8 mouse cellular contexts compared by ENCODE assay signal in genomic region chr4:107836758-107837157, GRCm38 (mm10). TPM values are rescaled to one million over a fixed set of nuclear protein-coding genes. Genes with fewer than 3 reads are reported as not detected.
DNase-seq lines count a peak whose midpoint lies in the region; ATAC-seq and TF ChIP-seq lines count a peak whose summit lies in the region.

No protein-coding gene starts in this region.

- no peaks in the 10 kb centered on the region for H3K27me3 ChIP-seq in limb, embryonic 13.5 days
- no peaks in the 10 kb centered on the region for H3K27me3 ChIP-seq in liver, postnatal 0 days (ENCODE audit: insufficient read depth, low read length)
- H3K27me3 ChIP-seq in liver, embryonic 12.5 days (replicated peaks) = no peaks in the 10 kb centered on the region

- no peaks in the 10 kb centered on the region for H3K9me3 ChIP-seq in limb, embryonic 13.5 days
- no peaks in the 10 kb centered on the region for H3K9me3 ChIP-seq in liver, postnatal 0 days (ENCODE audit: low read length)
- no peaks in the 10 kb centered on the region for H3K9me3 ChIP-seq in liver, embryonic 12.5 days (replicated peaks)

- no peaks in the 10 kb centered on the region for H3K36me3 ChIP-seq in limb, embryonic 13.5 days
- no peaks in the 10 kb centered on the region for H3K36me3 ChIP-seq in liver, postnatal 0 days (replicated peaks; ENCODE audit: insufficient read depth, low read length)
- H3K36me3 ChIP-seq in liver, embryonic 12.5 days = peaks cover 17% of the 10 kb centered on the region; the same call in 1 of the 2 replicates

- peak; percentile 12 for DNase-seq in adipocyte (ENCODE audit: low spot score)
- peak; percentile 71 for DNase-seq in cerebellum, adult 11-12 months
- DNase-seq in frontal cortex, postnatal 10 days (ENCODE audit: low spot score in 2 of 2) = peak; percentile 75 to 77
- DNase-seq in right cerebral cortex, postnatal 25 days = peak; percentile 67
- no peak for DNase-seq in liver, postnatal 0 days
- no peak for DNase-seq in lung, postnatal 4 days

- peaks cover 16% of the 10 kb centered on the region for H3K4me1 ChIP-seq in limb, embryonic 13.5 days
- H3K4me1 ChIP-seq in liver, postnatal 0 days (ENCODE audit: insufficient read depth) = no peaks in the 10 kb centered on the region
- no peaks in the 10 kb centered on the region for H3K4me1 ChIP-seq in liver, embryonic 12.5 days

- no peak for TF ChIP-seq EP300 in liver, postnatal 0 days (IDR thresholded peaks at IDR 0.05; ENCODE audit: low read depth)

- H3K9ac ChIP-seq in limb, embryonic 13.5 days = no peak overlapping the region
- no peak overlapping the region for H3K9ac ChIP-seq in liver, postnatal 0 days (replicated peaks)
- H3K9ac ChIP-seq in liver, embryonic 12.5 days = no peak overlapping the region

- no peak for TF ChIP-seq CTCF in liver, postnatal 0 days (IDR thresholded peaks at IDR 0.05; ENCODE audit: low read depth)

- no peak overlapping the region for H3K4me2 ChIP-seq in limb, embryonic 13.5 days (replicated peaks)
- H3K4me2 ChIP-seq in liver, postnatal 0 days (ENCODE audit: low read depth, low read length) = no peak overlapping the region
- H3K4me2 ChIP-seq in liver, embryonic 12.5 days = no peak overlapping the region

- no peak overlapping the region for H3K4me3 ChIP-seq in limb, embryonic 13.5 days
- H3K4me3 ChIP-seq in liver, postnatal 0 days (ENCODE audit: low read depth, low read length) = no peak overlapping the region
- no peak overlapping the region for H3K4me3 ChIP-seq in liver, embryonic 12.5 days

- peak; percentile 55; the same call in 1 of the 2 replicates for ATAC-seq in limb, embryonic 13.5 days (ENCODE audit: low FRiP score, low read depth)
- no peak for ATAC-seq in liver, postnatal 0 days
- ATAC-seq in liver, embryonic 12.5 days = no peak

- H3K27ac ChIP-seq in limb, embryonic 13.5 days = no peak overlapping the region
- H3K27ac ChIP-seq in liver, postnatal 0 days (ENCODE audit: low read depth) = no peak overlapping the region
- no peak overlapping the region for H3K27ac ChIP-seq in liver, embryonic 12.5 days

- 63% methylated on average over 5 of the region's 5 CpGs for WGBS in limb, embryonic 13.5 days
- 82% methylated on average over 5 of the region's 5 CpGs for WGBS in liver, postnatal 0 days (ENCODE audit: insufficient replicate concordance)
- 83% methylated on average over 5 of the region's 5 CpGs for WGBS in liver, embryonic 12.5 days (ENCODE audit: insufficient replicate concordance)

RNA-seq across cellular contexts. Expression of gene Lrp8, which starts 34.7 kb away (rescaled TPM):
- polyA plus RNA-seq in limb, embryonic 13.5 days (2015; fragmentation: Nextera tagmentation; extraction: Ambion mirVana) = 3.1 and 3.3 TPM in 2 replicates
- polyA plus RNA-seq in liver, postnatal 0 days (2015; fragmentation: Nextera tagmentation; extraction: Ambion mirVana) = 0.61 and 0.63 TPM in 2 replicates
- polyA plus RNA-seq in liver, embryonic 12.5 days (2016; fragmentation: Nextera tagmentation; extraction: Ambion mirVana) = 7.6 and 8.5 TPM in 2 replicates

RNA-seq across cellular contexts. Expression of gene Magoh, which starts 42.8 kb away (rescaled TPM):
- 212 and 216 TPM in 2 replicates for polyA plus RNA-seq in limb, embryonic 13.5 days (2015; fragmentation: Nextera tagmentation; extraction: Ambion mirVana)
- polyA plus RNA-seq in liver, postnatal 0 days (2015; fragmentation: Nextera tagmentation; extraction: Ambion mirVana) = 66.1 and 67.5 TPM in 2 replicates
- polyA plus RNA-seq in liver, embryonic 12.5 days (2016; fragmentation: Nextera tagmentation; extraction: Ambion mirVana) = 140 and 151 TPM in 2 replicates

RNA-seq across cellular contexts. Expression of gene 0610037L13Rik, which starts 52.9 kb away (rescaled TPM):
- 148 and 152 TPM in 2 replicates for polyA plus RNA-seq in limb, embryonic 13.5 days (2015; fragmentation: Nextera tagmentation; extraction: Ambion mirVana)
- polyA plus RNA-seq in liver, postnatal 0 days (2015; fragmentation: Nextera tagmentation; extraction: Ambion mirVana) = 44.4 and 45.8 TPM in 2 replicates
- 54.1 and 59.0 TPM in 2 replicates for polyA plus RNA-seq in liver, embryonic 12.5 days (2016; fragmentation: Nextera tagmentation; extraction: Ambion mirVana)

Comparison
In these comparisons a context has a peak if more than half of its experiments do, and no peak if none do; other contexts are left out.
1. DNase-seq: peak in adipocyte (single experiment), cerebellum, adult 11-12 months (single experiment), frontal cortex, postnatal 10 days (2 of 2) and right cerebral cortex, postnatal 25 days (single experiment); none in liver, postnatal 0 days (single experiment) and lung, postnatal 4 days (0 of 2).